Mouse (Mus musculus) MEL (cell line): ENCODE measurements around the gene Trip11. TPM values are rescaled to one million over a fixed set of nuclear protein-coding genes. Genes with fewer than 3 reads are reported as not detected.
"Not testable (repeated sequence)": the region's sequence is repeated elsewhere in the genome, so short reads cannot be mapped to it uniquely, and the experiment has no call there.

Experiments used
- DNase-seq: peaks from one replicate; pipeline ENCODE4 v3.0.0; 2011; ENCODE audit warnings: low read depth, low spot score
- H3K27ac ChIP-seq: 2 replicates; pipeline ENCODE4 v1.5.1; 2012; ENCODE audit warnings: low read depth, mild to moderate bottlenecking, control low read depth, low read length, moderate library complexity; ENCODE audit not compliant: control insufficient read depth
- H3K27me3 ChIP-seq, 2 experiments: fragments of 150-350 bp in 1 of 2; sonication (generic) in 1 of 2; 2 replicates each; pipeline ENCODE4 v1.6.1; 2012; ENCODE audit warnings: low read length in 2 of 2, mild to moderate bottlenecking in 2 of 2, improper control_type of control experiment in 1 of 2, moderate library complexity in 1 of 2; ENCODE audit not compliant: insufficient read depth in 2 of 2, control insufficient read depth in 1 of 2
- H3K36me3 ChIP-seq, 2 experiments: 2 replicates each; pipeline ENCODE4 v1.6.1; 2012 to 2014; ENCODE audit warnings: low read length in 2 of 2, improper control_type of control experiment in 1 of 2, inconsistent platforms in 1 of 2, mild to moderate bottlenecking in 1 of 2; ENCODE audit not compliant: insufficient read depth in 2 of 2, control insufficient read depth in 1 of 2
- H3K4me1 ChIP-seq, 2 experiments: fragments of 150-350 bp in 1 of 2; sonication (generic) in 1 of 2; 2 replicates each; pipeline ENCODE4 v1.6.1; 2012; ENCODE audit warnings: low read length in 2 of 2, improper control_type of control experiment in 1 of 2, mild to moderate bottlenecking in 1 of 2; ENCODE audit not compliant: insufficient read depth in 2 of 2, control insufficient read depth in 1 of 2
- H3K4me3 ChIP-seq, 2 experiments: fragments of 150-350 bp in 1 of 2; sonication (generic) in 1 of 2; 2 replicates each; pipeline ENCODE4 v1.5.1; 2012; ENCODE audit warnings: low read depth in 2 of 2, low read length in 2 of 2, mild to moderate bottlenecking in 2 of 2, moderate library complexity in 2 of 2, control low read depth in 1 of 2, improper control_type of control experiment in 1 of 2; ENCODE audit not compliant: control insufficient read depth in 1 of 2, insufficient read depth in 1 of 2
- H3K79me2 ChIP-seq: 2 replicates; pipeline ENCODE4 v1.6.1; 2012; ENCODE audit warnings: mild to moderate bottlenecking, low read length, moderate library complexity; ENCODE audit not compliant: control insufficient read depth, poor library complexity, insufficient read depth
- H3K9ac ChIP-seq: 2 replicates; pipeline ENCODE4 v1.6.1; 2012; ENCODE audit warnings: low read depth, mild to moderate bottlenecking, control low read depth, low read length, moderate library complexity; ENCODE audit not compliant: control insufficient read depth, poor library complexity, severe bottlenecking
- H3K9me3 ChIP-seq: fragments of 150-350 bp; sonication (generic); replicated peaks from 2 replicates; pipeline ENCODE4 v1.6.1; 2012; ENCODE audit warnings: mild to moderate bottlenecking, low read length, improper control_type of control experiment, moderate library complexity; ENCODE audit not compliant: insufficient read depth
- BHLHE40 ChIP-seq: IDR thresholded peaks from 2 replicates; pipeline ENCODE4 v1.6.1; 2012; ENCODE audit warnings: low read depth, mild to moderate bottlenecking, inconsistent platforms, low read length, improper control_type of control experiment, borderline replicate concordance
- CHD1 ChIP-seq: IDR thresholded peaks from 2 replicates; pipeline ENCODE4 v1.6.1; 2012; ENCODE audit warnings: low read depth, mild to moderate bottlenecking, inconsistent platforms, low read length, improper control_type of control experiment
- CHD2 ChIP-seq: IDR thresholded peaks from 2 replicates; pipeline ENCODE4 v1.6.1; 2011; ENCODE audit warnings: low read length, improper control_type of control experiment
- ELF1 ChIP-seq: IDR thresholded peaks from 2 replicates; pipeline ENCODE4 v1.6.1; 2014; ENCODE audit warnings: low read depth, mild to moderate bottlenecking, inconsistent platforms, low read length, improper control_type of control experiment, moderate library complexity
- EP300 ChIP-seq, 2 experiments: IDR thresholded peaks; 2 replicates each; pipeline ENCODE4 v1.6.1; 2011; ENCODE audit warnings: improper control_type of control experiment in 2 of 2, low read length in 2 of 2, low read depth in 1 of 2, mild to moderate bottlenecking in 1 of 2
- GABPA ChIP-seq: IDR thresholded peaks from 2 replicates; pipeline ENCODE4 v1.6.1; 2012; ENCODE audit warnings: low read depth, mild to moderate bottlenecking, inconsistent platforms, low read length, improper control_type of control experiment, moderate library complexity
- HCFC1 ChIP-seq: IDR thresholded peaks from 2 replicates; pipeline ENCODE4 v1.6.1; 2012; ENCODE audit warnings: low read depth, mild to moderate bottlenecking, inconsistent platforms, low read length, improper control_type of control experiment, moderate library complexity
- MAX ChIP-seq: IDR thresholded peaks from 2 replicates; pipeline ENCODE4 v1.6.1; 2011; ENCODE audit warnings: low read length, improper control_type of control experiment
- MAZ ChIP-seq: IDR thresholded peaks from 2 replicates; pipeline ENCODE4 v1.6.1; 2012; ENCODE audit warnings: low read depth, mild to moderate bottlenecking, inconsistent platforms, low read length, improper control_type of control experiment
- MYC ChIP-seq: IDR thresholded peaks from 2 replicates; pipeline ENCODE4 v1.6.1; 2011; ENCODE audit warnings: low read depth, mild to moderate bottlenecking, low read length, improper control_type of control experiment, moderate library complexity
- NELFE ChIP-seq: IDR thresholded peaks from 2 replicates; pipeline ENCODE4 v1.6.1; 2011; ENCODE audit warnings: low read depth, low read length, improper control_type of control experiment
- NRF1 ChIP-seq: IDR thresholded peaks from 2 replicates; pipeline ENCODE4 v1.6.1; 2014; ENCODE audit warnings: low read depth, mild to moderate bottlenecking, inconsistent platforms, low read length, improper control_type of control experiment, moderate library complexity; ENCODE audit not compliant: poor library complexity, insufficient read depth, severe bottlenecking
- POLR2A ChIP-seq, 2 experiments: IDR thresholded peaks; 2 replicates each; pipeline ENCODE4 v1.6.1; 2011 to 2012; ENCODE audit warnings: low read length in 2 of 2, mild to moderate bottlenecking in 2 of 2, control low read depth in 1 of 2, improper control_type of control experiment in 1 of 2, low read depth in 1 of 2, moderate library complexity in 1 of 2; ENCODE audit not compliant: control insufficient read depth in 1 of 2, insufficient read depth in 1 of 2, poor library complexity in 1 of 2
- POLR2AphosphoS2 ChIP-seq: IDR thresholded peaks from 2 replicates; pipeline ENCODE4 v1.6.1; 2011; ENCODE audit warnings: low read length, improper control_type of control experiment
- POLR2AphosphoS5 ChIP-seq: IDR thresholded peaks from 2 replicates; pipeline ENCODE4 v1.6.1; 2012; ENCODE audit warnings: low read depth, borderline replicate concordance, mild to moderate bottlenecking, inconsistent platforms, low read length, moderate library complexity, mixed read lengths
- SIN3A ChIP-seq: IDR thresholded peaks from 2 replicates; pipeline ENCODE4 v1.6.1; 2012; ENCODE audit warnings: low read length, improper control_type of control experiment, inconsistent platforms
- TBP ChIP-seq: IDR thresholded peaks from 2 replicates; pipeline ENCODE4 v1.8.0; 2011; ENCODE audit warnings: low read depth, low read length, improper control_type of control experiment
- TCF12 ChIP-seq: IDR thresholded peaks from 2 replicates; pipeline ENCODE4 v1.6.1; 2014; ENCODE audit warnings: low read depth, mild to moderate bottlenecking, inconsistent platforms, low read length, improper control_type of control experiment, moderate library complexity
- UBTF ChIP-seq: IDR thresholded peaks from 2 replicates; pipeline ENCODE4 v1.6.1; 2012; ENCODE audit warnings: low read depth, mild to moderate bottlenecking, inconsistent platforms, low read length, improper control_type of control experiment, moderate library complexity, borderline replicate concordance; ENCODE audit not compliant: insufficient read depth
- USF1 ChIP-seq: IDR thresholded peaks from 2 replicates; pipeline ENCODE4 v1.6.1; 2014; ENCODE audit warnings: low read depth, mild to moderate bottlenecking, inconsistent platforms, low read length, improper control_type of control experiment, moderate library complexity
- ZKSCAN1 ChIP-seq: IDR thresholded peaks from 2 replicates; pipeline ENCODE4 v1.6.1; 2012; ENCODE audit warnings: low read depth, mild to moderate bottlenecking, inconsistent platforms, low read length, improper control_type of control experiment, moderate library complexity
- ZMIZ1 ChIP-seq: IDR thresholded peaks from 2 replicates; pipeline ENCODE4 v1.6.1; 2012; ENCODE audit warnings: low read depth, mild to moderate bottlenecking, inconsistent platforms, low read length, improper control_type of control experiment, moderate library complexity
- ZNF384 ChIP-seq: IDR thresholded peaks from 2 replicates; pipeline ENCODE4 v1.6.1; 2012; ENCODE audit warnings: low read depth, mild to moderate bottlenecking, inconsistent platforms, low read length, improper control_type of control experiment
- polyA plus RNA-seq, 2 experiments: library from polyadenylated mRNA; stranded (reverse) in 1 of 2; unstranded in 1 of 2; fragments of >175 nt in 1 of 2; fragments of >200 nt in 1 of 2; gene quantifications; 2 replicates each; pipeline versions ENCODE4 v1.2.1 to v1.2.4; 2012; ENCODE audit warnings: low replicate concordance in 2 of 2, low read depth in 1 of 2; ENCODE audit not compliant: insufficient read length in 2 of 2, insufficient read depth in 1 of 2, missing spikeins in 1 of 2
- total RNA-seq: library from RNA; depleted of rRNA; stranded (reverse); fragments of 300-350 nt; gene quantifications from 2 replicates; pipeline ENCODE4 v1.2.3, GENCODE M21; 2012

Gene Trip11
- total and polyA plus RNA-seq, 3 experiments = 7.6 to 10.4 TPM; not detected in 1

- TF ChIP-seq POLR2A (IDR thresholded peaks at IDR 0.05; ENCODE audit: control insufficient read depth in 1 of 2, insufficient read depth in 1 of 2, low read depth in 1 of 2, low read length in 2 of 2, poor library complexity in 1 of 2) (peak; percentile 55 to 75; a peak in 3 of 4 replicates), MAX (peak; percentile 97), MAZ (no peak), CHD2 (no peak)
Measured at GRCm38 (mm10) chr12:101957942-101958544, 45.0 kb upstream of the Trip11 start, which contains the start of gene Atxn3 (continued).

- DNase-seq = peak; percentile 62
- H3K9ac ChIP-seq = peak overlapping the region; percentile 99
- H3K4me1 ChIP-seq = peaks cover 2 to 6% of the 10 kb centered on the region in 2 experiments; a peak in 3 of 4 replicates
- no peaks in the 10 kb centered on the region for H3K9me3 ChIP-seq
- no peak for TF ChIP-seq TBP
- no peak for TF ChIP-seq MAX
- TF ChIP-seq CHD2 = no peak
- no peak; the same call in 1 of the 2 replicates for TF ChIP-seq CHD1
- 0 out of 2 replicates have a peak, but pooled peaks have one; percentile 2 for TF ChIP-seq TCF12
- no peak for TF ChIP-seq GABPA
- peak; percentile 59 for TF ChIP-seq SIN3A
- TF ChIP-seq ZMIZ1 = peak; percentile 17; the same call in 1 of the 2 replicates
- TF ChIP-seq EP300 (IDR thresholded peaks at IDR 0.05; ENCODE audit: low read depth in 1 of 2, low read length in 2 of 2) = 0 out of 4 replicates have a peak, but pooled peaks of 1 of the 2 experiments have one; percentile 4
- no peak for TF ChIP-seq ELF1
- no peak for TF ChIP-seq BHLHE40
- no peak for TF ChIP-seq POLR2AphosphoS5
- TF ChIP-seq UBTF = no peak
- no peak; the same call in 1 of the 2 replicates for TF ChIP-seq MYC
- peak; percentile 36; the same call in 1 of the 2 replicates for TF ChIP-seq HCFC1
- 0 out of 2 replicates have a peak, but pooled peaks have one; percentile 5 for TF ChIP-seq NRF1
- TF ChIP-seq POLR2AphosphoS2 = no peak
- TF ChIP-seq NELFE = no peak
- no peak; the same call in 1 of the 2 replicates for TF ChIP-seq USF1
- TF ChIP-seq ZNF384 = no peak
- no peak for TF ChIP-seq ZKSCAN1
- H3K27ac ChIP-seq = peak overlapping the region; percentile 66
- peak overlapping the region; percentile 98 to 100 for H3K4me3 ChIP-seq
- no peaks in the 10 kb centered on the region for H3K27me3 ChIP-seq
- peaks cover 0 to 10% of the 10 kb centered on the region in 2 experiments; a peak in 2 of 4 replicates for H3K36me3 ChIP-seq
- peaks cover 35% of the 10 kb centered on the region for H3K79me2 ChIP-seq
Measured at GRCm38 (mm10) chr12:101957079-101957941, 44.2 kb upstream of the Trip11 start.

- not testable (repeated sequence) for H3K27ac ChIP-seq, H3K9me3 ChIP-seq, H3K4me1 ChIP-seq, DNase-seq, H3K9ac ChIP-seq, H3K4me3 ChIP-seq, H3K27me3 ChIP-seq
- Histone ChIP-seq H3K36me3 (peaks cover 0 to 10% of the 10 kb centered on the region in 2 experiments; a peak in 2 of 4 replicates), H3K79me2 (peaks cover 42% of the 10 kb centered on the region)
Measured at GRCm38 (mm10) chr12:101955821-101956220, 42.8 kb upstream of the Trip11 start.
